Mouse (Mus musculus) 3134 (cell line): ENCODE data around the gene Rad51d.

ENCODE experiments used
- DNase-seq: peaks from one replicate; pipeline ENCODE4 v3.0.0-alpha.2; 2011; ENCODE audit warnings: low spot score; ENCODE audit not compliant: insufficient read length; ENCODE audit errors: extremely low read depth

Rad51d gene

DNA sequence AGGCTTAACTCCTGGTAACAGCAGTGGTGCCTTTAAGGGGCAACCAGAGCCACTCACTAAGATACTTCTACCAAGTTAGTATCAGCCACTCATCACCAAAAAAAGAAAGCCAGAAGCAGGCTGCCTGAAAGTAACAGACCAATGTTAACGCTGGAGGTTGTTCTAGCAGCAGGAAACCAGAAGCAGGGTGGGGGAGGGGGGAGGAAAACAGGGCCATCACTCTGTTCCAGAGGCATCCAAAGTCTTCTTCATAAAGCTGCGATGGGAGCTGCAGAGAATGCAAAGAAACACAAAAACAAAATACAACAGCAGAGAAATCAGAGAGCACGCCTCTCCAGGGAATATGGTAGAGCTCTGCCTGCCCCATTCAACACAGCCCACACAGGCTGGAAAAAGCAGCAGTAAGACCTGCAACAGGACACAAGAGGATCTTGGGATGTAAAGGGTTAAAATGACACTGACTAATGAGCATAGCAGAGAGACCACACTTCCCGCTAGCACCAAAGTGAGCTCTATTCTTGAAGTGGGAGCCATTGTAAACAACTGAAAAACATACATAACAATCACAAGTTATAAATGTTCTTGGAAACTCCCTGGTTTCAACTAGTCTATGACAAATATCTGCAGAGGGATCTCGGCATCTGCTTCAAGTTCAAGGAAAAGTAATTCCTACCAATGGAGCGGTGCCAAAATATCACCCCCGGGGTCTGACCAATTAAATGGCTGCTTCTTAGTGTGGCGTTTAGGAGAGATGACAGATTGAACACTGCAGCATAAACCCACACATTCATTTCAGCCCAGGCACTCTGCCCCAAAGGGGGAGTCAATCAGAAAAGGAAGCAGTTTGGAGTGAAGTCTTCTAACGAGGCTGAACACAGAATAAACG lies 59.2 kb downstream of the Rad51d start:
- no peak for DNase-seq

DNA sequence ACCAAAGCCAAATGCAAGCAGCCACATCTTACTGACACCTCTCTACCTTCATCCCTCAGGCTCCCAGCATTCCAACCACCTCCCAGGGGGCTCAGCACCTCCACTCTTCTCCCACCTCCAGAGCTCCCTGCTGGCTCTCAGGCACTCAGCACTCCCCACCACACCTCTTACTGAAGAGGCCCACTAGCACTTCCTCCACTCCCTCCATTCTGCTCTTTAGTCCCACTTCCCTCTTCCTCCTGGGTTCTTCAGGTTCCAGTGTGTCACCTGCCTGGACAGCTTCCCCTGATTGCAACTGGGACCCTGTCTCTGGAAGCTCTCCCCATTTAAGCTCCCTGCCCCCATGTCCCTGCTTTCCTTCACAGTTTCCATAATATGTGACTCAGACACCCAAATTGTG lies 63.6 kb downstream of the Rad51d start:
- DNase-seq = no peak
